Mouse (Mus musculus) layer of hippocampus, adult 2 months (tissue): ENCODE data around the gene Ampd2. TPM values are rescaled to one million over a fixed set of nuclear protein-coding genes. Genes with fewer than 3 reads are reported as not detected.

ENCODE experiments used
- DNase-seq, 2 experiments: peaks; one replicate each; pipeline ENCODE4 v3.0.0; 2022; ENCODE audit warnings: low spot score in 2 of 2
- H3K27ac ChIP-seq: fragments of 200-600 bp; 2 replicates; pipeline ENCODE4 v1.8.1; 2022
- H3K4me3 ChIP-seq: fragments of 200-600 bp; 2 replicates; pipeline ENCODE4 v1.8.1; 2022; ENCODE audit warnings: mild to moderate bottlenecking
- CTCF ChIP-seq: fragments of 200-600 bp; conservative IDR thresholded peaks from 2 replicates; pipeline ENCODE4 v1.8.1; 2022; ENCODE audit warnings: antibody characterized with exemption, mild to moderate bottlenecking, moderate library complexity
- long read RNA-seq, 2 experiments: library from polyadenylated mRNA; stranded (forward); transcript quantifications; one replicate each; pipeline ENCODE4 v2.0.0; 2021; ENCODE audit warnings: borderline mapping rate in 2 of 2
- total RNA-seq, 2 experiments: library from RNA; stranded (reverse); gene quantifications; 2 replicates each; pipeline ENCODE4 v1.2.3; 2021

Gene Ampd2
- 10 to 100 TPM; 74.0 to 76.7 TPM for total RNA-seq
- long read RNA-seq, experiment 1, full-length matches to known transcripts: 50 of 104 reads
- long read RNA-seq, experiment 1, partial matches to known transcripts: 23 of 104 reads
- long read RNA-seq, experiment 1, other reads (novel, unspliced or antisense): 31 of 104 reads
- long read RNA-seq, experiment 2, transcript Ampd2-203 (18 exons, 3,650 nt): minor isoform, 8 of 148 reads
- long read RNA-seq, experiment 2, transcript Ampd2-201 (18 exons, 3,368 nt): major isoform, 72 of 148 reads
- long read RNA-seq, experiment 2, partial matches to known transcripts: 31 of 148 reads
- long read RNA-seq, experiment 2, other reads (novel, unspliced or antisense): 34 of 148 reads

- DNase-seq: peak in 1 of 2 experiments; percentile 41
- TF ChIP-seq CTCF: no peak
Measured at GRCm38 (mm10) chr3:108086470-108086979, at the start of gene Ampd2. Ampd2 (minus strand) TSS chr3:108086651.

GRCm38 (mm10) chr3:108134701-108135100 lies 48.2 kb upstream of the Ampd2 start:
- peak; percentile 56 to 74 for DNase-seq
- Histone ChIP-seq H3K4me3 (no peak overlapping the region), H3K27ac (peak overlapping the region; percentile 62)
- TF ChIP-seq CTCF: 0 out of 2 replicates have a peak, but pooled peaks have one; percentile 6

More at GRCm38 (mm10) chr3:108086470-108086979, at the start of gene Ampd2:
- Histone ChIP-seq H3K4me3 (peak within 1 kb of the TSS; percentile 71), H3K27ac (peak within 1 kb of the TSS; percentile 94)

GRCm38 (mm10) chr3:108132484-108132883 lies 46.0 kb upstream of the Ampd2 start:
- H3K27ac ChIP-seq: no peak overlapping the region
- H3K4me3 ChIP-seq: no peak overlapping the region
- TF ChIP-seq CTCF: no peak
- DNase-seq: no peak

- TF ChIP-seq CTCF: no peak
- Histone ChIP-seq H3K4me3 (no peak overlapping the region), H3K27ac (no peak overlapping the region)
- DNase-seq: no peak
Measured at GRCm38 (mm10) chr3:108131821-108132220, 45.4 kb upstream of the Ampd2 start.

GRCm38 (mm10) chr3:108131216-108131615 lies 44.8 kb upstream of the Ampd2 start:
- Histone ChIP-seq H3K4me3 (no peak overlapping the region), H3K27ac (no peak overlapping the region)
- no peak for DNase-seq
- TF ChIP-seq CTCF: no peak

GRCm38 (mm10) chr3:108129804-108130203 lies 43.4 kb upstream of the Ampd2 start:
- DNase-seq: no peak
- Histone ChIP-seq H3K4me3 (no peak overlapping the region), H3K27ac (no peak overlapping the region)
- no peak for TF ChIP-seq CTCF

GRCm38 (mm10) chr3:108129367-108129766 lies 42.9 kb upstream of the Ampd2 start:
- Histone ChIP-seq H3K4me3 (no peak overlapping the region), H3K27ac (no peak overlapping the region)
- no peak for DNase-seq
- TF ChIP-seq CTCF: no peak

GRCm38 (mm10) chr3:108128520-108128919 lies 42.1 kb upstream of the Ampd2 start:
- no peak for DNase-seq
- TF ChIP-seq CTCF: no peak
- no peak overlapping the region for H3K27ac ChIP-seq
- H3K4me3 ChIP-seq: no peak overlapping the region

- TF ChIP-seq CTCF: no peak
Measured at GRCm38 (mm10) chr3:108126327-108126726, 39.9 kb upstream of the Ampd2 start.

GRCm38 (mm10) chr3:108124131-108124530 lies 37.7 kb upstream of the Ampd2 start:
- DNase-seq: no peak
- H3K4me3 ChIP-seq: no peak overlapping the region
- no peak overlapping the region for H3K27ac ChIP-seq
- TF ChIP-seq CTCF: no peak

More at GRCm38 (mm10) chr3:108126327-108126726, 39.9 kb upstream of the Ampd2 start:
- no peak for DNase-seq
- Histone ChIP-seq H3K27ac (no peak overlapping the region), H3K4me3 (no peak overlapping the region)

- DNase-seq: no peak
- H3K27ac ChIP-seq: no peak overlapping the region
- no peak for TF ChIP-seq CTCF
- no peak overlapping the region for H3K4me3 ChIP-seq
Measured at GRCm38 (mm10) chr3:108123242-108123641, 36.8 kb upstream of the Ampd2 start.

- no peak overlapping the region for H3K4me3 ChIP-seq
- TF ChIP-seq CTCF: no peak
Measured at GRCm38 (mm10) chr3:108121101-108121500, 34.6 kb upstream of the Ampd2 start.

GRCm38 (mm10) chr3:108117465-108117864 lies 31.0 kb upstream of the Ampd2 start:
- no peak overlapping the region for H3K27ac ChIP-seq
- no peak for DNase-seq
- no peak for TF ChIP-seq CTCF

More at GRCm38 (mm10) chr3:108121101-108121500, 34.6 kb upstream of the Ampd2 start:
- DNase-seq: no peak
- no peak overlapping the region for H3K27ac ChIP-seq

More at GRCm38 (mm10) chr3:108117465-108117864, 31.0 kb upstream of the Ampd2 start:
- no peak overlapping the region for H3K4me3 ChIP-seq
